Mouse (Mus musculus): ENCODE measurements around the gene Mrpl28. TPM values are rescaled to one million over a fixed set of nuclear protein-coding genes. Genes with fewer than 3 reads are reported as not detected.
"Not testable (repeated sequence)": the region's sequence is repeated elsewhere in the genome, so short reads cannot be mapped to it uniquely, and the experiment has no call there.

The Mrpl28 gene
- total RNA-seq, 2 experiments from 2014 or later, result 55.9 to 60.6 TPM

DNA sequence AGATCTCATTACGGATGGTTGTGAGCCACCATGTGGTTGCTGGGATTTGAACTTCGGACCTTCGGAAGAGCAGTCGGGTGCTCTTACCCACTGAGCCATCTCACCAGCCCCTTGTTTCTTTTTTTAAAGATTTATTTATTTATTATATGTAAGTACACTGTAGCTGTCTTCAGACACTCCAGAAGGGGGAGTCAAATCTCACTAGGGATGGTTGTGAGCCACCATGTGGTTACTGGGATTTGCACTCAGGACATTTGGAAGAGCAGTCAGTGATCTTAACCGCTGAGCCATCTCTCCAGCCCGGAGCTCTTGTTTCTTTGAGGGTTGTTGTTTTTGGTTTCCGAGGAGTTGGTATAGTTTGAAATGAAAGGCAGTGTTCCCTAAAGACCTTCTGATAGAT, 8.8 kb upstream of the Mrpl28 start:
- intact Hi-C loops (cut with DNase I); DNase-seq: not testable (repeated sequence)

DNA sequence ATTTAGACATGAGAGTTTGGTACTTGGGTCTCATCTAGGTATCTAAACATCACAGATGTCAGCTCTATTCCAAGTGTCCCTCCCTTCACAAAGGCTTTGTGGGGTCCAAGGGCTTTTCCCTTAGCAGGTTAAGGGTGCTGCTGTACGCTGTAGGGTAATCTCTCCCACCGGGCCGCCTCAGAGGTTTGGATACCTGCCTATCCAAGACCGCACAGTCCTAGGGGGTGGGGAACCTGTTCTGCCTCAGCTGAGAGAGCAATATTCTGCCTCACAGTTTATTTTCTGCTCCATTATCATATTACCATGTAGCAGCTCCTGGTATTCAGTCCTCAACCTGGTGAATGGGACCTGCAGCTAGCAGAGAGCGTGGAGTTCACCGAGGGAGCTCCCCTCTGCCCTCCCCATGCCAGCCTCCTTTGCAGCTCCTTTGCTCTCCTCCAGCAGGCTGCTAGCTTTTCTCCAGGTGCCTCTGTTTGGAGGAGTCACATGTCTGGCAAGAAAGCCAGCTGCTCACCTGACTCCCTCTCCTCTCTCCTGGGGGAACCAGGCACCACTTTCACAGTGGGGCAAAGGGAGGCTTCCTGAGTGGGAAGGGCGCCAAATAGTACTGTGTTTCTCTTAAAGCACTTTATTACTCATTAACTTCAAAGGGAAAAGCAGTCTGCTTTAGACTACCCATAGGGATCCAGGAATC, 7.9 kb upstream of the Mrpl28 start:
- no peak for DNase-seq
- intact Hi-C loops (cut with DNase I), result no loop called here

DNA sequence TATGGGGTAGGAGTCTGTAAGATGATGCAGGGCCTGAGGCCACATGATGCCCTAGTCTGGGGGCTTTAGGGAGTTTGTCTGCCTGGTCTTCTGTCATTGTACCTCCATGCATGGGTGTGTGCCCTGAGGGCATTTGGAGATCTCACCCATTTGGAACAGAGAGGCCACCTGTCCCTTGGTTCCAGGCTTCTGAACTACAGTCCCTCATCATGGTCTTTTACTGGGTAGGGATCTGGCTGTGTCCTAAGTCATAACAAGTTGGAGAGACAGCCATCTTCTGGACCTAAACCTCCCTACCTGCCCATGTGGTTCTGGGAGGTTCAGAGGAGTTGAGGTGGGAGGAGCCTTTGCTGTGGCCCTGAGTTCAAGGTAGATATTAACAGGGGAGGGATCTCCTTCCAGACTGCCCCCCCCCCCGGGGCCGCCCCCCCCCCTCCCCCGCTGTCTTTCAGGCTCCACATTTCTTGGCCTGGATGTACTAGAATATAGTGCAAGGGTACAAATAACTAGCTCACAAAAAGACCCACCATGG, 7.3 kb upstream of the Mrpl28 start:
- DNase-seq, result no peak
- intact Hi-C loops (cut with DNase I), result no loop called here

DNA sequence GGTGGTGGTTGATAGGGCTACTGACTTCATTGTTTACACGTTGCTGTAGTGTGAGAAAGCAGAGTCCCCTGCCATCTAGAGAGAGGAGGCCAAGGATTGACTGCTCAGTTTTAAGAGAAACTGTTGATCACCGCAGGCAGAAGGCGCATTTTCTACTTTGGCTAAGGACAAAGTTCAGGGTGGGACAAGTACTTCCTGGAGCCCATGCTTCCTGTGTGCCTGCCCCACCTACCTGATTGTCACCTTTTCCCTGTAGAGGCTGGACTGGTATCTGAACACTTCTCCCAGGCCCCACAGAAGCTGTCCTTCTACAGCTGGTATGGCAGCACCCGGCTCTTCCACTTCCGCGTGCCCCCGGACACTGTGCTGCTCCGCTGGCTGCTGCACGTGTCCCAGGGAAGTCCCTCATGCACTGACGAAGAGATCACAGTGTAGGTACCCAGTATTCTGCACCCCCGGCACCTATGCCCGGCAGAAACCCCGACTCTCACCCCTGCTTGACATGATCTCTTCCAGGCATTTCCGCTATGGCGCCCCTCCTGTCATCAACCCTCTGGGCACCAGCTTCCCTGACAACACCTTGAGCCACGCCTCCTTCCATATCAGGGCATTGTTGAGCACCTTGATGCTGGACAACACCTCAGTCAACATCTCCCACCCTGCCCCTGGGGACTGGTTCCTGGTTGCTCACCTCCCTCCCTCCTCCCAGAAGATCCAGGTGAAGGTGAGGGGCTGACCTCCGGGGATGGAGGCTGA, 6.6 kb upstream of the Mrpl28 start:
- intact Hi-C loops (cut with DNase I), result no loop called here
- DNase-seq, result no peak

DNA sequence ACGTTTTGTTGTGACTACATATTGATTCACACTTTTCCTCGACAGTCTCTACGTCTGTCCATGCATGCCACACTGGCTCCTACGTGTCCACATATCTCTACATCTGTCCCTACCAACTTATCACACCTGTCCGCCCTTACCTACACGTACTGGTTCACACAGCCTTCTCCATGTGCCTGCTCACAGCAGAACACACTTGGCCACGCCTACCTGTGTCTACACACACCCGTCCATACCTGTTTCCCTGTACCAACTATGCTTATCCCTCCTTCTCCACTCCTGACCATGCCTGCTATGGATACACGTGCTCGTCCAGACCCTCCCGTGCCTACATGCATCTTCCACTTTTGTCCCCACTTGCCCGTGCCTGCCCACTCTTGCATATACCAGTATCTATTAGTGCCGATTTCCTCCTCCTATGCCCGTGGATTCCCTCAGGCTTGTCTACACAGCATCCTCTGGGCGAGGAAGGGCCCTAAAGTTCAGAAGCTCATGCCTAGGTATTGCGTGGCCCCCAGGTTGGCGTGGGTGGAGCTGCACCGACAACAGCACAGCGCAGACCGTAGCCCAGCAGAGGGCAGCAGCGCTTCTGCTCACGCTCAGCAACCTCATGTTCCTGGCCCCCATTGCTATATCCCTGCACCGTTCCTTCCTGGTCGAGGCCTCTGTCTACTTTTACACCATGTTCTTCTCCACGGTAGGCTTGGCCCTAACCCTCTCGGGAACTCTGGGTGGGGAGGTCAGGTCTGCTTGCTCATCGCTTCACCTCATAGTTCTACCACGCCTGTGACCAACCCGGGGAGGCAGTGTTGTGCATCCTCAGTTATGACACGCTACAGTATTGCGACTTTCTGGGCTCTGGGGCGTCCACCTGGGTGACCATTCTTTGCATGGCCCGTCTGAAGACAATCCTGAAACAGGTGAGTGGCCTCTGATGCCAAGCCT, 3.3 kb upstream of the Mrpl28 start:
- intact Hi-C loops (cut with DNase I), result loop anchor here (5.0 kb wide), 1 partner anchor 122 kb away; the partner anchor contains the start of gene Fam234a
- DNase-seq, result peak in 1 of 2 experiments; percentile 31

DNA sequence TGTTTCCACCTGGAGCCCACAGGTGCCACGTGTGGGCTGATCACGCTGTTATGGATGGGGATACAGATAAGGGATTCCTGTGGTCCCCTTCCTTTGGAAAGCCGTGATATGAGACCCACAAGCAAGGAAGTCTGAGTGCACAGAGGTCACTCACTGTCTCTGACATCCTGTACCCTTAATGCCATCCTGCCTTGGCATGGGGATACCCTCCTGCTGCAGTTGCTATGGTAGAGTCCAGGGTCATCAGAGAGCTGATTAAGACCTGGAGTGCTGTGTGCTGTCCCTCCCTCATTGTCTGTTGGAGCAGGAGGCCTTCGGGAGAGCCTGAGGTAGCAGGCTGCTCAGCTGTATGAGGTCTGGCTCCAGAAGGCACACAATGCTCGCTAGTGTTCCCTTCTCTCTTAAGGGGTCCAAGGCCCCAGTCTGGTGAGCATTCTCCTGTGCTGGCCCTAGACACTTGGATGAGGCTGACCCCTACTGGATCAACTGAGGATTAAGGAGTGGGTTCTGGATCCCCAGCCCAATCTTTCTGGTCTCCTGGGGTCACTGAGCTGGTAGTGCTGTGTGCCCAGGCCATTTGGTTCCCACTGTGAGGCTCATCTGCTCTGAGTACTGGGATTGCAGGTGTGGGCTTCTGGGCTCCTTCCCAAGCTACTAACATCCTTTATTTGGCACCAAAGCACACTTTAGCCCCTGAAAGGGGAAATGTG, 714 bp upstream of the Mrpl28 start:
- DNase-seq, result no peak
- intact Hi-C loops (cut with DNase I), result loop anchor here (5.0 kb wide), 1 partner anchor 120 kb away; the partner anchor contains the start of gene Fam234a

DNA sequence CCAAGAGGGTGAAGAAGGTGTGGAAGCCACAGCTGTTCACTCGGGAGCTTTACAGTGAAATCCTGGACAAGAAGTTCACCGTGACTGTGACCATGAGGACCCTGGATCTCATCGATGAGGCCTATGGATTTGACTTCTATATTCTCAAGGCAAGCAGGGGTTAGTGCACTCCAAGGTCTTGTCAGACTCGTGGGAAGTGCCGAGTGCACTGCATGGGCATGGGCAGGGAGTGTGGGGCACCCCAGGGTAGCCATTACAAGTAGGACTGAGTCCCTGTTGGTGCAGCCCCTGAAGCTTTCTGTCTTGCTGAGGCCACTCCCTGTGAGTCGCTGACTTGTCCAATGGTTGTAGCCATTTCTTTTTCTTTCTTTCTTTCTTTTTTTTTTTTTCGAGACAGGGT, 1.3 kb downstream of the Mrpl28 start:
- intact Hi-C loops (cut with DNase I), result loop anchor here (5.0 kb wide), 1 partner anchor 118 kb away; the partner anchor contains the start of gene Fam234a
- no peak for DNase-seq

DNA sequence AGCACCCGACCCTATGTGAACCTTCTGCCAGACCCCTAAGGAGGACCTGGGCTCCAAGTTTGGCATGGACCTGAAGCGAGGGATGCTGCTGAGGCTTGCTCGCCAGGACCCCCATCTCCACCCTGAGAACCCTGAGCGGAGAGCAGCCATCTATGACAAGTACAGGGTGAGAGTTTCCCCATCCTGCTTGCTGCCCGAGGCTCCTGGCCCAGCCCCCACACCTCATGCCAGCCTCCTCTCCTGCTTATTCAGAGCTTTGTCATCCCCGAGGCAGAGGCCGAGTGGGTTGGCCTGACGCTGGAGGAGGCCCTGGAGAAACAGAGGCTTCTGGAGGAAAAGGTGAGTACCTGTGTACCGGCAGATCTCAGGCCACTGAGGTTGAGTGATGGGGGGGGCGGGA, 1.9 kb downstream of the Mrpl28 start:
- intact Hi-C loops (cut with DNase I), result no loop called here
- no peak for DNase-seq

DNA sequence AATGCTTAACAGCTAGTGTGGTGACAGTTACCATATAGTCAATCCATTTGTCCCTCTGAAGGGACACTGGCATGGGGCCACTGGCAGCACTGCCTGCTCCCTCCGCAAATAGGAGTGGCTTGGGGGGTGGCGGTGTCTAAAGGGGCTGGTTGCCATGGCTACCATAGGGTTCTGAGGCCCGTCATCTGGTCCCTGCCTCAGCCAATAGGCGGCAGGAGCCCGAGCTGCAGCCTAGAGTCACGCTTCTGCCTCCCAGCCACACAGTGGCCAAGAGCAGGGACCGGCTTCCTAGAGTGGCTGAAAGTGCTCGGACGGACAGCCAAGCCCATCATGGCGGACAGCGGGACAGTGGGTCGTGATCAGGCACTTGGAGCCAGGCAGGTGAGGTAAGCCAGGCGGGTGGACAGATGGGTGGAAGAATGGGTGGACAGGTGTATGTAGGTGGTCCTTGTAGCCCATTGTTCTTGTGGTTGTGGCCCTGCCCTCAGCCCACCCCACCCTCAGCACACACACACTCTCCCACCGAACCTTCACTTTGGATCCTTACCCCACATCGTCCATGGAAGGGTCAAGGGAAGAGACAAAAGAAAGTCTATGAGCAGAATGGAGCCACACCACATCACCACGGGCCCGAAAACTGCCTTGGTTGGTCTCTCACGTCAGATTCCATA, 7.9 kb downstream of the Mrpl28 start:
- DNase-seq, result no peak
- intact Hi-C loops (cut with DNase I), result no loop called here

DNA sequence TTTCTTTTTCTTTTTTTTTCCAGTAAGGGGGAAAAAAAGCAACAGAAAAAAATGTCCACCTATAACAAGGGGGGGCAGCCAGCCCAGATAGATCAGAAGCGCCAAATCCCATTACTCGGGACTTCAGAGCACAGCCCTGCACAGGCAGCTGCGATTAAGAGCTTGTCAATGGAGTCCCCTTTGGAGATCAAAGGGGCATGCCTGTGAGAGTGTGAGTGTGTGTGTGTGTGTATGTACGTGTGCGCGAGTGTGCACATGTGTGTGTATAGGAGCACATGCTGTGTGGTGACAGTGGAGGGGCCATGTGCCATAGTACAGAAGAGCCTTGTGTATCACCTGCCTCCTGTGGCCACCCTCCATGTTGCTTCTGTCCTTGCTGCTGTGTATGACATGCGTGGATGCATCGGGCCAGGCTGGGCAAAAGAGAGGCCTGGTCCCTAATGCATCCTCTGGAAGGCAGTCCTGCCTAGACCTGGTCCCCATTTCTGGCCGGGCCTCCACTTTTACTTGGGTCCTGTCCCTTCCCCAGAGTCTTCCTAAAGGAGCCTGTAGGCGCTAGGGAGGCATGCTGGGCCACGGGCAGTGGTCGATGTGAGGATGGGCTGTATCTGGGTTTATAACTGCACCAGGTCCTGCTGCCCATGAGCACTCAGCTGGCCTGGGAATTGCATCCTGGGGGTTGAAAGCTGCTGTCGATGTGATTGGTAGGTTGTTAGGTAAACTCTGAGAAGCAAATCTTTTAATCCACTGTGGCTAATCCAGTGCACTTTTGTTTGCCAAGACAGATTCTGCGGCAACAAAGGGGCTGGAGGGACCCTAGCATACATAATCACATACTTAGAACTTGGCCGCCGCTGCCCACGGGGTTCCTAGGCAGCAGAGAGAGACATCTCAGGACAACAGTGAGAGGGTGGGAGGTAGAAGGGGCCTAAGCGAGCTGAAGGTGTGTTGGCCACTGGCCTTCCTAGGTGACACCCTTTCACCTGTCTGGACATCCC, 8.9 kb downstream of the Mrpl28 start:
- DNase-seq, result no peak
- intact Hi-C loops (cut with DNase I), result no loop called here

DNA sequence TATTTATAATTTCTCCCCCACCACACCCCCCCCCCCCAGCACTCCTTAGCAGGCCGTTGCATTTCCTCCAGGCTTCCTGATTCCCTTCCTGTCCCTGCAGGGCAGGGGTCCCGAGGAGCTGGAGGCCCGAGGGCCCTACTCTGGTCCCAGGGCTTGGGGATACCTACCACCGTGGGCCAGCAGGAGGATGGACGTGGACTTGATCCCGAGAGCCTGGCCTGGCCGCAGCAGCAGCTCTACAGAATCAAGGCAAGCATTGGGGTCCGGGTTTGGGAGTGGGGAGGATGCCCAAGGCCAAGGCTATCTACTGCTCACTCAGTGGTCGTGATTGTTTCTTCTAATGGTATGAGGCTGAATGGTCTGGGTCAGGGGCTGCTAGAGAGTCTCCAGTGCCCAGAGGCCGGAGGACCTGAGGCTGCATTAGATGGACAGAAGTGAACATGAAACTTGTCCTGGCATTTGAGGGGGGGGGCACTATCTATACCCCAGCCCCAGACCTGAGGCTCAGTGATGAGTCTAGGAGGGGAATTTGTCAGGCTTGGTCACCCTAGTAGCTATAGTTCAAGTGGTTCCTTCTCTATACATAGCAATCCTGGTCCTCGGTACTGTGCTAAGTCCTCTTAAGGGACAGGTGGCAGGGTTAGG, 13.9 kb downstream of the Mrpl28 start:
- no peak for DNase-seq
- intact Hi-C loops (cut with DNase I), result loop anchor here (5.0 kb wide), 1 partner anchor 115 kb away; the partner anchor contains the start of gene Luc7l

DNA sequence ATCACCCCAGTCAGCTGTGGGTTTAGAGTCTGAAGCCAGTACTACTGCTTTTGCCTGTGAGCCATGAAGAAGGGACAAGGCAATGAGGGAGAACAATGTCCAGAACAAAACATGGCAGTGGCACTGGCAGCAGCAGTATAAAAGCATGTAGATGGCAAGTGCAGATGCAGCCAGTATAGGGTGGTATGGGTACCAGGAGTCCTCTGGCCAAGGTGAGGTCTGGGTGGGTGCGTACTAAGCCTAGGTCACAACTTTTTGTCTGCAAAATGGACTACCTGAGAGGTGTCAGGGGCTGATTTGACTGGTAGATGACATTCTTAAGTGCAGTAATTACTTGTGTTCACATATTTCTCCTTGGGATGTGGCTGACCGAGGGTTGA, 14.4 kb downstream of the Mrpl28 start:
- no peak for DNase-seq
- intact Hi-C loops (cut with DNase I), result loop anchor here (5.0 kb wide), 1 partner anchor 115 kb away; the partner anchor contains the start of gene Luc7l

DNA sequence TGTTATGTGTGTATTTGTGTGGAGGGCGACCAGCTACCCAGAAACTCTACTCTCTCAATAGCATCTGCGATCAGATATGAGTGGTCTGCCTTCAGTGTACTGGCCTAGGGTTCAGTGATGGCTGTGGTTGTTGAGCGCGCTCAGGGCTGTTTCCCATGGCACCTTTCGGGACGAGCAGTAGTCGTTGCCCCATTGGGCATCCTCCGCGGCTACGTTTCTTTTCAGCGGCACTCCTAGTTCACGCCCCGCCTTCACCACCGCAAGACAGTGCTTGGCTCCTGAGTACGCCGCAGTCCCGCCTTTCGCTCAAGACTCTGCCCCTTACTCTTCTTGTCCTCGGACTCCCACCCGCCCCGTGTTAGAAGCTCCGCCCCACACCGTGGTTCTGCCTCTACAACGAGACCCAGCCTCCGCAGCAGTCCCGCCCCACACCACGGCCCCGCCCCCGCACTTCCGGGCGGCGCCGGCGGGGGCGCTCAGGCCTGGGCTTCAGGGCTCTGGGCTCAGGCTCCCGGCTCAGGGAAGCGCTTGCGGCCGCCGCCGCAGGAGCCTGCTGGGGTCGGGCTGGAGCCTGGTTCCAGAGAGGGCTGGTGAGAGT, 15.0 kb downstream of the Mrpl28 start, which contains the start of gene Axin1:
TSS of gene Axin1 (plus strand) at position 450 of the 598 bp plus-strand sequence.
- intact Hi-C loops (cut with DNase I), result loop anchor here (5.0 kb wide), 1 partner anchor 114 kb away; the partner anchor contains the start of gene Luc7l
- DNase-seq, result peak; percentile 86 to 89

DNA sequence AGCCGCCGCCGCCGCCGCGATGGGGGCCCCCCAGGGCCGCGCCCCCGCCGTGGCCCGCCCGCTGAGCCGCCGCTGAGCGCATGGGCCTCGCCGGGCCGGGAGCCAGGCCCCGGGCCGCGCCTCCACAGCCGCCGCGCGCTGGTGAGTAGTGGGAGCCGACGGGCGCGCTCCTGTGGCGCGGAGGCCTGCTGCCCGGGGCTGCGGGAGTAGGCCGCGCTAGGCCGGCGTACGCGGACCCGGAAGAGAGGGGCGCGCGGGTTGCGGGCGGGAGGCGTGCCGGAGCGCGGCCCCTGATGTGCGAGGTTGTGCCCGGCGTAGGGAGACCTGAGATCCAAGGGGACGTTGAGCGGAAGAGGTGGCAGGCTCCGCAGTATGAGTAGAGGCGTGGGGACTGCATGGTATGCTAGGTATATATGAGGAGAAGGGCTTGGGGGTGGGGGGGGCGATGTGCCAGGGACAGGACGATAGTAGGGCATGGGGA, 15.6 kb downstream of the Mrpl28 start:
- peak in 1 of 2 experiments; percentile 46 for DNase-seq
- intact Hi-C loops (cut with DNase I), result loop anchor here (5.0 kb wide), 1 partner anchor 113 kb away; the partner anchor contains the start of gene Luc7l

DNA sequence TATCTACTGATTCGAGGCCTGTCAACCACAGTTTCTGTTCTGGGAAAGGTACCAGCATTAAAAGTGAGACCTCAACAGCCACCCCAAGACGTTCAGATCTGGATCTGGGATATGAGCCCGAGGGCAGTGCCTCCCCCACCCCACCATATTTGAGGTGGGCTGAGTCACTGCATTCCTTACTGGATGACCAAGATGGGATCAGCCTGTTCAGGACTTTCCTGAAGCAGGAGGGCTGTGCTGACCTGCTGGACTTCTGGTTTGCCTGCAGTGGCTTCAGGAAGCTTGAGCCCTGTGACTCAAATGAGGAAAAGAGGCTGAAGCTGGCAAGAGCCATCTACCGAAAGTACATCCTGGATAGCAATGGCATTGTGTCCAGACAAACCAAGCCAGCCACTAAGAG, 19.5 kb downstream of the Mrpl28 start:
- intact Hi-C loops (cut with DNase I), result no loop called here
- no peak for DNase-seq

DNA sequence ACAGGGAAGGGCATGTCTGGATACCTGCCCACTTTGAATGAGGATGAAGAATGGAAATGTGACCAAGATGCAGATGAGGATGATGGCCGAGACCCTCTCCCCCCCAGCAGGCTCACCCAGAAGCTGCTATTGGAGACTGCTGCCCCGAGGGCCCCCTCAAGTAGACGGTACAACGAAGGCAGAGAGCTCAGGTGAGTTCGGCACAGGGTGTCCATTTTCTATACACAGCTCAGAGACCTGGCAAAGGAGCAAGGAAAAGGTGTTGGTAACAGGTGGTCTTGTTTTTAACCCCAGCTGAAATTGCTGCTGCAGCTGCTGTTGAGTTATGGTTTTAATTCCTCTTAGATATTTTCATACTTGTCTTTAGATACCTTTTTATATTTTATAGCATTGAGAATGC, 20.1 kb downstream of the Mrpl28 start:
- DNase-seq, result no peak
- intact Hi-C loops (cut with DNase I), result no loop called here

DNA sequence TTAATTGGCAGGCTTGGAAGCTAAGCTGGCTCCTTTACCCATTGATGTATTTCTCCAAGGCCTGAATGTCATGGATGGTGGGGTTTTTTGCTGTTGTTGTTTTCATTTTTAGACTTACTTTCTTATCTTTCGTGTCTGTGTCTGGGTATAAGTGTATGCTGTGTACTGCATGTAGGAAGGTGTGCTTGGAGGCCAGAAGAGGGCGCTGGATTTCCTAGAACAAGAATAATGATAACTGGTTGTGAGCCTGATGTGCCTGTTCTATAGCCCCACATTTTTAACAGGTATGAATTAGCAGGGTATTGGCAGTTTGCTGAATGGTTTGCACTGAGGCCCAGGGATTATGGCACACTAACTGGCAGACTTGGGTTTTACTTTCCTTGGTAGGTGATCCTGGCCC, 25.8 kb downstream of the Mrpl28 start:
- intact Hi-C loops (cut with DNase I), result no loop called here
- DNase-seq, result no peak
